Mouse (Mus musculus) 416B (cell line): Measurements from ENCODE around the gene D630039A03Rik.

Experiments used
- DNase-seq: peaks from one replicate; pipeline ENCODE4 v3.0.0; 2011; ENCODE audit warnings: low read depth

Gene D630039A03Rik

DNA sequence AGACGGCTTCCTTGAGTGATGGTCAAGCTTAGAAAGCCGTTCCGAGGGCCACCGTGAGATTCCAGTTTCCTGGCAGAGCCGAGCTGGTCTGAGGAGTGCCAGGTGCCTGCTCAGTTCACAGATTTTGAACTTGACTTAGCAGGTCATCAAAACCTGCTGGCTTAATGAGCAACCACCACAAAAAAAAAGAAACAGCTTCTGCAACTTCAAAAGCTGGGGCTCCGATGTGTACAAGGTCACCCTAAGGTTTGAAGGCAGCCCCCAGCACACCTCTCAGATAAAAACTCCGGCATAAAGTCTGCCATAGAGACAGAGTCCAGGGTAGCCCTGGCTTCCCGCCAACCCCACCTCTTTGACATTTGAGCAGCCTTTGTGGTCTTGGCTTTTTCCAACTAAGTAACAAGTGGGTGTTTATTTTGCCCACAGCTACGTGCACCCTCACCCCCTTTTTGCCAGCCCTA is at the start of gene D630039A03Rik:
Gene D630039A03Rik (minus strand): TSS at position 97 of the 461 bp plus-strand sequence.
- DNase-seq, result peak; percentile 30

DNA sequence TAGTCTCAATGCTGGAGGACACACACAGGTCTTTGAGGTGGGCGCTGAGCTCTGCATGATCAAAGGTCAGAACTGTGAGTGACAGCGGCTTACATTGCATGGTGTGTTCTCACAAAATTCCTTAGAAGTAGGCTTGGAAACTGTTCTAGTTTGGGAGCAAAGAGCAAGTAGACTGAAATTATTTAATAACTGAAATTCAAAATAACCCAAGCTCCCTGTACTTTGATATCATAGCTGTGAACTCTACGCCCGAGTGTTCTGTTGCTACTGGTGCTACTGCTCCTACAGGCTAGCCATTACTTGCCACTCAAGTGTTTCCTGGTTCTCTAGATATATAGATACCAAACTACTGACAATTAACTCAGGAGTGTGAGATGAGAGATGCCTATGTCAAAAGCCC is 49.4 kb upstream of the D630039A03Rik start:
- DNase-seq, result no peak

DNA sequence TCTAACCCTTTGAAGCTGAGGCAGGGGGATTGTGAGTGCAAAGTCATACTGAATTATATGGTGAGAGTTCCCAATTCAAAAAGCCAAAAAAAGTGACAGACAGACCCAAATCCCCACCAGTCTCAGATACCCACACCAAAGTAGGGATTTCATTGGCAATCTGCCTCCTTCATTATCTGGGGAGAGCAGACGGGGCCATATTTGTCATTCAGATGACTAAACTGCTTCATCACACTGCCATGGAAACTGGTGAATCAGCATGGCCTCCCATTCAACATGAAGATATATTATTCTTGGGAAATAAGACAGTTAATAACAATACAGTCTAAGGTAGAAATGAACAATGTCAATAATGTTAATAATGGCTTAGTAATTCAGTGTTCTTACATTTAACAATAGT is 48.0 kb upstream of the D630039A03Rik start:
- peak; percentile 23 for DNase-seq

DNA sequence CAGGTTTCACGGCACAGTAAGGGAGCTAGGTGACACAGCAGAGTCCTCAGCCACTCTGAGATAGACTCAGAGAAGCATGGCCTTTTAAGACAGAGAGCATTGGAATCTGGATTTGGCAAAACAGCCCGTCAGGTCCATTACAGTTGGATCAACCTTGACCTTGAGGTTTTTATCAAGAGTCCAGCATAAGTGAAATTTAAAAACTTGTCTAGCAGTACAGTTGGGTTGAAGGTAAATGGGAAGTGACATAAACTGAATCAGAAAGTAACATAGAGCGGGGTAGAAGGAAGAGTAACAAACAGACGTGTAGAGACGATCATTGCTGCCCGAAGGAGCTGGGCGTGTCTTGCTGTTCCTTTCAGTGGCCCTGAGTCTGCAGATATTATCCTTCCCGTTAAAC is 43.0 kb upstream of the D630039A03Rik start:
- DNase-seq, result no peak

DNA sequence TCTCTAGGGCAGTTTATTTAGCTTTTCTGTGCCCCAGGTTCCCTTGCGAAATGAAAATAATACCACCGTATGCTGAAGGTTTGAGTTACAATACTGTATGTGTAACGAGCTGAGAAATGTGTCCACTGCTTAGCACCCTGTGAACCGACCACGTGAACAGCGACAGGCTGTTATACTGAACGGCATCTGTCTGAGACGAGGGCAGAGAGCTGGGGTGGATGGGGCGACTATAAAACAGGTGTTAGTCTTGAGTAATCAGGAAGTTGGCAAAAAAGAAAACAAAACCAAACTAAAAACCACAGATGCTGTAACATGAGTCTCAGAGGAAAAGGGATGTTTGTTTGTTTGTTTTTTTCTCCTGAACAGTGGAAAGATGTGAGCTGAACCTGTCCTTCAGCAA is 42.0 kb upstream of the D630039A03Rik start:
- DNase-seq, result peak; percentile 36

DNA sequence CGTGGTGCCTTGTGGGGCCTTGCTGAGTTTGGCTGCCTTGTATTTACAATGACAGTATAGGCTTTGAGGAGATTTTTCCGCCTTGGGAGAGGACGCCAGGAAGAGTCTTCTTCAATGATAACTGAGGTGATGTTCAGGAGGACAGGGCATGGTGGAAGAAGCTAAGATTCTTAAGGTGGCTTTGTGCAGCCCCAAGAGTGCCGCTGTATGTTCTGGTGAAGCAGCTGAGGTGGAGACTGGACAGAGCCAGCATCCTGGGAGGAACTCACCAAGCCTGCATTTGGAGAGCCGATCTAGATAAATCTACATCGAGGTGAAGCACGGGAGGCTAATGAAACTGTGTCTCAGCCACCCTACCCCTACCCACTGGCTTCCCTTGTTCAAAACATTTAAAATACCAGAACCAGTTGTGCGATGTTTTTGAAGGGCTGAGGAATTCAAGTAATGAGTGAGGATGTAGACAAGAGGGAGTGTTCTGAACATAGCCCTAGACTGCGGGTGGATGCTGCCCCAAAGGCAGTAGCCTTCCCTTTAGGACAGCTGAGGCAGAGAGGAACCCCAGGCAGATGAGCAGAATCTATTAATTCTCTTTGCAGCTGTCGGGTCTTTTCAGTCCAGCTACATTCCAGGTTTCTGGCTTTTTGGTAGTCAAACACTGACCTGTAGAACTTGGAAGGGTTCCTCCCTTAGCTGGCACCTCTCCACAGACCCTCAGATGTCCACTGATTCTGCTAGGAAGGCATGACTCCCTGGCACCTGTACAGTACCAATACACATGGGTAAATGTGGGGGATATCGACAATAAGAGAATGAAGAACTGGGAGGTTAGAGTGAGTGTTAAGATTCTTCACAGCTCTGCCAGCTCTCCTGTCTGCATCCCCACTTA is 41.3 kb upstream of the D630039A03Rik start:
- DNase-seq, result no peak

DNA sequence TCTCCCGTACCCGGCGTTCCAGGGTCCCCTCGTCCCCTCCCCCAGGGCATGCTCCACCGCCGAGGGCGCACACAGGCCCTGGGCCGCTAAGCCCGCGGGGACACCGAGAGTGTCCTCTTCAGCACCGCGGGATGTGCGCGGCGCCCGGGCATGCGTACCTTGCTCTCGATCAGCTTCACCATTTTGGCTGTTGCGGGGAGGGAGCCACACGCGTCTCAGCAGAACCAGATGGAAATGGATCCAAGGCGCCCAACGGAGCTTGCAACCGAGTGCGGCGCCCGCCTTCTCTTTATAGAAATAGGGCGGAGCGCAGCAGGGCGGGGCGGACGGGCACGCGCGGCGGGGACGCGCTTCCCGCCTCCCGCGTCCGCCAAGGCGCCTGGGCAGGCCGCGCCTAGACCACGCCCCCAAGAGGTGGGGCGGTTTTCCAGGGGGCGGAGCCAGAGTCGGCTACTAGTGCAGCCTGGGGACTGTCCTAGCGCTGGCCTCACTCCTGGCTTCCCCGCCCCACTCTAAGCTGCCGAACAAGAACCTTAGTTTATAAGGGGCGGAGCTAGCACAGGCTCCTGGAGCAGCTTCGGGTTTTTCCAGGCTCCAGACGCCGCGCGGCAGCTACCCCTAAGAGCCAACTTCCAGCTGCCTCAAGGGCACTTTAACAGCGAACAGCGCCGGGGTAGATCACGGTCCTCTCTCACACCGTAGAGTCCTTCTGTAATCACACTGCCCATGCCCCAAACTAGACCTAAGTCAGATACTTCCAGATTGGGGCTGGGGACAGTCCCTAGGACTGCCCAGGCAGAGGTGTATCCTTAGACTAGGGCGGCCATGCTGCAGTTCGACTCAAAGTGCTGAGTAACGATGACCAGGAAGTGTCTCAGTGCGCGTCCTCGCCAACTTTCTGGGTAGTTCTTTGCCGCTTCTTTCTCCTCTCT is 40.2 kb upstream of the D630039A03Rik start, which contains the start of gene Txn1:
Gene Txn1 (minus strand): TSS at position 383 of the 932 bp plus-strand sequence.
- peak; percentile 99 for DNase-seq

DNA sequence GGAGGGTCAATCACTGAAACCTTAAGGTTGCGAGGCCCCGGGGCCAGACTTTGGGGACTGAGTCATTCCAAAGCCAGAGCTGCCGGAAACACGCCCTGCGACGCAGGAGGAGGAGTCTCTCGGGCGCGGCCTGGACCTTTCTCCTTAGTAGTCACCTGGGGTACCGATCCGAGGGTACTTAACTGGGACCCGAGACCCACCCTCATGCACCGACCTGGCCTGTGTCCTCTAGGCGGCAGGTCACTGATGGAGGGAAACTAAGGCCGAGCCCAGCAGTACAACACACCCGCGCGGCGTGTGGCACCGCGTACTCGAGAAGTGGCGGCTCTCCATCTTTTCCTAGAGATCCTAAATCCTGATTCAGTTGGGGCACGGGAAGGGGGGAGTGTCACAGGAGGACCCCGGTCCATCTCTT is 39.5 kb upstream of the D630039A03Rik start:
- peak; percentile 75 for DNase-seq

DNA sequence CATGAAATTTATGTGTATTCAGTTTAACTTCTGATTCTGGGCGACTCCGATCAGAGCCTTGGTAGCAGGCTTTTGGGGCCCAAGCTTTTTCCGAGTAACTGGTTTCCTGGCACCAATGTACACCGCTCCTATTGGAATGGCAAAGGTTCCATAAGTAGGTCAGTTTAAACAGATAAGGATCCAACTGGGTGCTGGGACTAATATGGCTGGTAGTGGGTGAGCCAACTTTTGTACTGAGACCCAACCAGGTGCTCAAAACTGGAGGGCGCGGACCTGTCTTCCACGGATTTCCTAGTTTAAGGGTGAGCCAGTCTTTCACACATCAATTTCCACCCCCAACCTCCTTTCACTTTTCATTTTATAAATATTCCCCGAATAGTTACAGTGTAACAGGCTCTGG is 38.9 kb upstream of the D630039A03Rik start:
- DNase-seq, result no peak

DNA sequence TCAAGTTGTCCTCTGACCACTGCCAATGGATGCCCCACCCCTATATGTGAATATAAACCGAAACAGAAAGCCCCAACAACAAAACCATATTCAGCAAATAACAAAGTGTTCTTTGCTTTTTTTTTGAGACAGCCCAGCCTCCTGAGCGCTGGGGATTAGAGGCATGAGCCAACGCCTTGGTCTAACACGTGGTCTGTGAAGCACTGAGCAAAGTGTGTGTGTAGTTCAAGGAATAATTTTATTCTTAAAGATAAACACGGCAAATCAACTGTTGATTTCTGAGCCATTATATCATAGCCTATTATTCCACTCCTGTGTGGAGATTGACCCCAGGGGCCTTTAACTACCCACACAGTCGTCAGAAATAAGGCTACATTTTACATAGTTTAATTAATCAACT is 38.5 kb upstream of the D630039A03Rik start:
- DNase-seq, result no peak

DNA sequence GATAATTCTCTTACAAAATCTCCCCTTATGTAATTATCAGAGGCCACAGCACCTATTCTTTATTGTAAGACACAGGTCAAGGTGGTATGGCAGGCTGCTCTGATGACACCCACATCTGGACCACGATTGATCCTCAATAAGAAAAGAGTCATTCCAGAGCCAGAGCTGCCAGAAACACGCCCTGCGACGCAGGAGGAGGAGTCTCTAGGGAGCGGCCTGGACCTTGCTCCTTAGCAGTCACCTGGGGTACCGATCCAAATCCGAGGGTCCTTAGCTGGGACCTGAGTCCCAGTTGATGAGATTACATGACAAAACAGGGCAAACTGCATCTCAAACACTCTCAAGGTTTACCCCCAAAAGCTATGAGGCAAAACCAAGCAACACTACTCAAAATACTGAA is 37.7 kb upstream of the D630039A03Rik start:
- DNase-seq, result no peak

DNA sequence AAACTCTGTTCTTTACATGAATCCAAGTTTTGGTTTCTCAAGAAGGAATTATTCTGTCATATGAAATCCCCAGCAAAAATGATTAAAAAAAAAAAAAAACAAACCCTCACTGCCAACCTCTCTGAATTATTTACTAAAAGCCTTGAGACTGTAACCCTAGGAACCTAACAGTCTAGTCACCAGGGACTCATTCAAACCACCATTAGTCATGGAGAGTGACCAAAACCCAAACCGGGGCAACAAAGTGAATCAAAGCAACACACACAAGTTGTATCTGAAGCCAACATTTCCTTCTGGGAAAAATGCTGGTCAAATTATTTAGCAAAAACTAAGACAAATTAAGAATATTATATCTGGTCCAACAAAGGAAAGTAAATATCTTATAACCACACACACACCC is 36.8 kb upstream of the D630039A03Rik start:
- peak; percentile 59 for DNase-seq

DNA sequence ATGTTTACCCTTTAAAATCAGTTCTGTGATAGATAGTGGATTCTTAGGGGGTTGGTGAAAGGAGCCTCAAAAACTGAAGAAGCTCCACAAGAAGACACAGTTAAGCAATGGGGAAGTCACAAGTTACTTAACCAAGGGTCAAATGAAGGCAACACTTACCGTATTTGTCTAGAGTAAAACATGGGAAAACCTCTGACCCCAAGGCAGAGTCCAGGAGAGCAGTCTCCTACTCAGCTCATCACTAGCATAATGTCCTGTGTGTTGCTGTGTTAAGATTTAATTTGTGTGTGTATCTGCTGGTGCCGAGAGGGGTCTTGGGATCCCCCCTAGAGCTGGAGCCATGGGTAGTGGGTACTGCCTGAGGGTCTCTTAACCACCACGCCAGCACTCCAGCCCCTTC is 36.3 kb upstream of the D630039A03Rik start:
- no peak for DNase-seq

DNA sequence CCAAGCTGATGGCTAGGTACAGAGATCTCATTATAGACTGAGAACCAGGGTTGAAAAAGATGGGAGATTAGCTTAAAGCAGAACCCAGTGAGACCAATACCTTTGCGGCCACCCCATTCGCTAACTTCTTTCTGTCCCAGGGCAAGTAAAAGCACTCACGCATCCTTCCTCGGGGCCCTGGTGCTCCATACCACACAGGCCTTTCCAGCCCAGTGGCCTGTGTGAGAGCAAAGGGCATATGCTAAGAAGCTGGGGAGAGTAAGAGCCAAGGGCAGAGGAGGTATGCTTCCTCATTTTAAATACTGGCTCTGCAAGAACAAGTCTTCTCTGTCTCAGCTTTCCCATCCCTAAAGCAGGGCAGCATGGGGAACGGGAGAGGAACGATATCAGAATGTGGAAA is 33.8 kb upstream of the D630039A03Rik start:
- DNase-seq, result no peak

DNA sequence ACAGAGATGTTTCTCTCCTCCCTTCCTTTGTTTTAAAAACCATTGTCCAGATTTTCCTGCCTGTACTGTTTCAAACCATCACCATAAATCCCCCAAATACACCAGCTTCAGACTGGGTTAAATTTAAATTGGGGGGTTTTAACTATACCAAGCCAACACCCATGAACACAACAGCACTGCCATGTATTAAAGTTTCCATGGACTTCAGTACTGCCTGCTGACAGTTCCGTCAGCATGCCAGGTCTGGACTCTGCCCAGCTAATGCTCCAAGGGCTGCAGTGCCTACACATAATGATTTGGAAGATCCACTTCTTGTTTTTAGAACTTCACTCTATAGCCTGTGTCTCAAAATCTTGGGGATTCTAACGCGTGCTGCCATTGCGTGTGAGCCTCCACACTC is 31.4 kb upstream of the D630039A03Rik start:
- DNase-seq, result no peak

DNA sequence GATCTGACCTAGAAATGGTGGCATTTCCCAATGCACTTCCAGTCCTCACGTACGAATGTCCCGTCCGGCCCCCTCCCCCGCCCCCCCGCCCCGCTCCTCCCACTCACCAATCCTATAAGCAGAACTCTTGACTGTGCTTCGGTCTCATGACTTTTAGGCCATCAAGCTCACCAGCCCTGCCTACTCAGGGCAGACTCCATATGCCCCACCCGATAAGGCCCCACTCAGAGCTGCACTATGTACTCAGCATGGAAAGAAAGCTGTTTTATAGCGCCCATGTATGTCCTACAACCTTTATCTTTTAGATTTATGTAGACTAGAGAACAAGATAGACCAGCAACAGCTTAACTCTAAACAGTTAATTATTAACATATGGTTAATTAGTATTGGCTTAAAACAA is 30.9 kb upstream of the D630039A03Rik start:
- no peak for DNase-seq

DNA sequence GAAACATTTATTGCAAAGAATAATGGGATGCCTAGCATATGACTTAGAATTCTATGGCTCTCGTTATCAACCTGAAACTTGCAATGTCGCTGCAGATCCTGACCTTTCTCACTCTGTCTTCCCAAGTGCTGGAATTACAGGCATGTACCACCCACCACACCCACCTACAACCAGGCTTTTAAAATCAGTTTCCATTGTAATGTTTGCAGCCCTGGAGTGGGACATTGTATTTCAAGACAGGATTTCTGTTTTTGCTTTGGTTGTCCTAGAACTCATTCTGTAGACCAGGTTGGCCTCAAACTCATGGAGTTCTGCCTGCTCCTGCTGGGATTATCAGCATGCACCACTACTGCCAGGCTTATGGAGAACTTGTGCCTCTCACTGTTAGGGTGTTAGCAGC is 26.8 kb upstream of the D630039A03Rik start:
- DNase-seq, result no peak

DNA sequence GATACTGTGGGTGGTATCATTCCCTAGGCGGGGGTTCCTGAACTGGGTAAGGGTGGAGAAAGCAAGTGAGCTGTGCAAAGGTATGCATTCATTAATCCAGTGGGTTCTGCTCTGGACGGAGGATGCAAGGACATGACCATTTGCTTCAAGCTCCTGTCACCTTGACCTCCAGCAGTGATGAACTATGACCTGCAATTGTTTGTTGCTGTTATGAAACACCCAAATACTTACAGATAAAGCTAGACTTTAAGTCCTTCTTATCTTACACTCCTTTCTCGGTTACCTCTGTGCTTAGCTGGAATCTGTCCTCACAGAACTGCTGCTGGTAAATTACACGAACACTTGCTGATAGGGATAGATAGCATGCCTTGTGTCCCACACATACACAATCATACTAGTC is 24.5 kb upstream of the D630039A03Rik start:
- no peak for DNase-seq

DNA sequence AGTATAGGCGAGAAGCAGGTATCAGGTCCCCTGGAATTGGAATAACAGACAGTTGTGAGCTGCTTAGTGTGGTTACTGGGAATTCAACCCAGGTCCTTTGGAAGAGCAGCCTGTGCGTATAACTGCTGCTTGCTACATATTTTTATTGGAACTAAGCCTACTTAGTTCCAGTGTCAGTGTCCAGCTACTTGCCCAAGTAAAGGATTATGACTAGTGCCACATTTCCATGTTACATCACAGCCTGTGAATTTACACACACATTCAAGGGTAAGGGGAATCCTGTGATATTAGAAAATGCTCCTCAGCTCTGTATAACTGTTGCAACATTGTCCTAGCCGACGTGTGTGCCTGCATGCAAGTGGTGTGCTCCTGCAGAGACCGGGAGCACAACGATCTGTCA is 21.2 kb upstream of the D630039A03Rik start:
- no peak for DNase-seq

DNA sequence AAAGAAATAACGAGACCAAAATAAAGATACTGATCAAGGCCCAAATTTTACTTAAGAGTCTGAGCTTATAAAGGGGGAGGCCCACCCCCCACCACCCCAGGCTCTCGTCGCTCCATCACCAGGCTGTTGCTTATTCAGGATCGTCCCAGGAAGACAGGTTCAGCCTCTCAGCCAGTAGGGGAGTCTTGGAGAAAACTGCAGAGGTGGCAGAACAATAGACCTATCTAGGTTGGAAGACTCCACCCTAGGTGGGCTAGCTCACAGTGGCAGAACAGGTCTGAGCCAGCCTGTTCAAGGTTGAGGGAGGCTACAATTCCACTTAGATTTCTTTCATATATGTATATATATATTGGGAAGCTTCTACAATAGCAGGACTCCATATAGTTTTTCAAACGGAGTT is 18.1 kb upstream of the D630039A03Rik start:
- DNase-seq, result no peak

DNA sequence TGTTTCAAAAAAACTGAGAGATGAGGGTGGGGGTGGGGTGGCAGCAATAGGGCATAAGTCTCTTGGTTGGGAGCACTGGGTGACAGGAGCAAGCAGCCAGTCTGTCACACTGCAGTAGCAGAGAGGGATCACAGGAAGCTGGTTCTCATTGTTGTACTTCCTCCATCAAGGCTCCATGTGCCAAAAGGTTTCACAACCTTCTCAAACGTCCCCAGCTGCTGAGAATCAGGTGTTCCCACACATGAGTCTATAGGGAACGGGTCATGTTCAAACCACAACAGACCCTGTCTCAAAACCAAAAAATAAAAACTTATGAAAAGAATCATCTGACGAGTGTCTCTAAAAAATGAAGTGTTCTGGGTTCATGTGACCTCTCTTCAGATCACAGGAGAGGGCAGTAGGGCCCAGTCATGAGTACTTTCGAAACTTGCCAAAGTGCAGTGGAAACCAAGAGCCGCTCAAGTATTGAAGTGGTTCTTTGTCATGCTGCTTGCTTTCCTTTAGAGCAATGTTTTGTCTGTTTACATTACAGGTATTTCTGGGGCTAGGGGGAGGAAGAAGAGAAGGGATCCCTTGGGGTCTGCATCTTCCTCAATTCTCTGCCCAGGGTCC is 14.6 kb upstream of the D630039A03Rik start:
- peak; percentile 50 for DNase-seq
